Comparison of ENCODE assay signal across 10 mouse cellular contexts in genomic region chr7:4690951-4691653, GRCm38 (mm10). TPM values are rescaled to one million over a fixed set of nuclear protein-coding genes. Genes with fewer than 3 reads are reported as not detected.
DNase-seq lines count a peak whose midpoint lies in the region; ATAC-seq and TF ChIP-seq lines count a peak whose summit lies in the region.
"Had no signal": no experiment of that assay in that cellular context is flagged by ENCODE, and none has a peak within 500 bp of the region (broad histone marks: within the 10 kb centered on the region; RNA-seq: fewer than 3 reads in every experiment).

No protein-coding gene starts in this region.

- intact Hi-C loops in gastrocnemius, adult 2 months (cut with DNase I), result no loop called here

- peak; percentile 32 for ATAC-seq in embryonic facial prominence, embryonic 11.5 days (replicated peaks; ENCODE audit: insufficient number of reproducible peaks, low FRiP score, low TSS enrichment, low read depth)
- peak; percentile 73 for ATAC-seq in intestine, embryonic 15.5 days
- peak; percentile 75 for ATAC-seq in neural tube, embryonic 11.5 days (ENCODE audit: insufficient read depth, low FRiP score, low TSS enrichment)

- H3K79me3 ChIP-seq in C2C12 (ENCODE audit: low read depth), result no peaks in the 10 kb centered on the region

- no peaks in the 10 kb centered on the region for H3K79me2 ChIP-seq in C2C12 (ENCODE audit: control insufficient read depth, insufficient read depth)

- WGBS in embryonic facial prominence, embryonic 11.5 days, result 7% methylated on average over 18 of the region's 35 CpGs
- WGBS in intestine, embryonic 15.5 days, result 6% methylated on average over 24 of the region's 35 CpGs
- WGBS in neural tube, embryonic 11.5 days, result 8% methylated on average over 19 of the region's 35 CpGs

- peak overlapping the region; percentile 100 for H3K9ac ChIP-seq in embryonic facial prominence, embryonic 11.5 days (replicated peaks; ENCODE audit: low read length)
- H3K9ac ChIP-seq in intestine, embryonic 15.5 days, result peak overlapping the region; percentile 85
- H3K9ac ChIP-seq in neural tube, embryonic 11.5 days (ENCODE audit: low read length), result peak overlapping the region; percentile 100

- H3K4me2 ChIP-seq in embryonic facial prominence, embryonic 11.5 days (ENCODE audit: low read depth, low read length), result peak overlapping the region; percentile 94
- H3K4me2 ChIP-seq in intestine, embryonic 15.5 days (replicated peaks), result peak overlapping the region; percentile 91
- peak overlapping the region; percentile 83 for H3K4me2 ChIP-seq in neural tube, embryonic 11.5 days (ENCODE audit: low read depth)

- H3K36me3 ChIP-seq in C2C12 (ENCODE audit: control insufficient read depth, insufficient read depth), result peaks cover 4% of the 10 kb centered on the region
- no peaks in the 10 kb centered on the region; the same call in 1 of the 2 replicates for H3K36me3 ChIP-seq in embryonic facial prominence, embryonic 11.5 days (replicated peaks; ENCODE audit: control insufficient read depth, insufficient read depth, low read depth, low read length)
- peaks cover 5% of the 10 kb centered on the region; the same call in 1 of the 2 replicates for H3K36me3 ChIP-seq in intestine, embryonic 15.5 days
- H3K36me3 ChIP-seq in neural tube, embryonic 11.5 days (ENCODE audit: control insufficient read depth, insufficient read depth, low read length), result peaks cover 8% of the 10 kb centered on the region

- H3ac ChIP-seq in C2C12 (ENCODE audit: control insufficient read depth, insufficient read length, low read depth), result peak overlapping the region; percentile 65

- H3K27me3 ChIP-seq in C2C12 (ENCODE audit: control insufficient read depth, insufficient read depth, insufficient read length), result no peaks in the 10 kb centered on the region
- no peaks in the 10 kb centered on the region for H3K27me3 ChIP-seq in embryonic facial prominence, embryonic 11.5 days (ENCODE audit: control insufficient read depth, insufficient read depth, low read length)
- no peaks in the 10 kb centered on the region for H3K27me3 ChIP-seq in intestine, embryonic 15.5 days (replicated peaks)
- H3K27me3 ChIP-seq in neural tube, embryonic 11.5 days (ENCODE audit: control insufficient read depth, insufficient read depth, low read length), result no peaks in the 10 kb centered on the region

- peak overlapping the region; percentile 76 for H3K4me3 ChIP-seq in gastrocnemius, adult 2 months
- peak overlapping the region; percentile 37 for H3K4me3 ChIP-seq in C2C12 (ENCODE audit: insufficient read depth, poor library complexity, severe bottlenecking)
- H3K4me3 ChIP-seq in embryonic facial prominence, embryonic 11.5 days (ENCODE audit: low read depth, low read length), result peak overlapping the region; percentile 94
- H3K4me3 ChIP-seq in intestine, embryonic 15.5 days (replicated peaks), result peak overlapping the region; percentile 70
- peak overlapping the region; percentile 99 for H3K4me3 ChIP-seq in neural tube, embryonic 11.5 days (ENCODE audit: low read depth, low read length)
- H3K4me3 ChIP-seq: erythroblast, embryonic 14.5 days had no signal

- H3K4me1 ChIP-seq in embryonic facial prominence, embryonic 11.5 days (ENCODE audit: control insufficient read depth, insufficient read depth, low read length), result no peaks in the 10 kb centered on the region
- H3K4me1 ChIP-seq in intestine, embryonic 15.5 days (replicated peaks), result peaks cover 4% of the 10 kb centered on the region; the same call in 1 of the 2 replicates
- H3K4me1 ChIP-seq in neural tube, embryonic 11.5 days (ENCODE audit: control insufficient read depth, insufficient read depth, low read length), result peaks cover 3% of the 10 kb centered on the region; the same call in 1 of the 2 replicates

- no peaks in the 10 kb centered on the region for H3K9me3 ChIP-seq in embryonic facial prominence, embryonic 11.5 days (replicated peaks; ENCODE audit: control insufficient read depth, low read length)
- H3K9me3 ChIP-seq in intestine, embryonic 15.5 days, result no peaks in the 10 kb centered on the region
- H3K9me3 ChIP-seq in neural tube, embryonic 11.5 days (ENCODE audit: control insufficient read depth, low read length), result no peaks in the 10 kb centered on the region

- peak overlapping the region; percentile 74 for H3K27ac ChIP-seq in gastrocnemius, adult 2 months
- peak overlapping the region; percentile 93 for H3K27ac ChIP-seq in embryonic facial prominence, embryonic 11.5 days (replicated peaks; ENCODE audit: low read depth, low read length)
- H3K27ac ChIP-seq in intestine, embryonic 15.5 days, result peak overlapping the region; percentile 81
- H3K27ac ChIP-seq in neural tube, embryonic 11.5 days (ENCODE audit: low read depth, low read length), result peak overlapping the region; percentile 95

- peak; percentile 16 for DNase-seq in gastrocnemius, adult 2 months
- no peak for DNase-seq in gastrocnemius, adult 18-20 months (ENCODE audit: low spot score)
- peak; percentile 29 for DNase-seq in embryonic facial prominence, embryonic 11.5 days (ENCODE audit: low spot score)
- peak; percentile 36 for DNase-seq in neural tube, embryonic 11.5 days (ENCODE audit: low spot score)
- no peak for DNase-seq in MN1 (ENCODE audit: low spot score)
- DNase-seq in spleen, postnatal 10 days (ENCODE audit: low spot score in 2 of 2), result no peak

- no peak for TF ChIP-seq CTCF in gastrocnemius, adult 2 months (IDR thresholded peaks at IDR 0.05)
- TF ChIP-seq CTCF in C2C12 (IDR thresholded peaks at IDR 0.05; ENCODE audit: control insufficient read depth, insufficient read depth, insufficient read length), result no peak

TF ChIP-seq in C2C12, 6 proteins besides CTCF, POLR2A, EP300 and RAD21:
- TF ChIP-seq MAX (IDR thresholded peaks at IDR 0.05) (no peak), MYOG (IDR thresholded peaks at IDR 0.05; ENCODE audit: control insufficient read depth, extremely low read depth, insufficient read length) (no peak), CEBPB (IDR thresholded peaks at IDR 0.05; ENCODE audit: low read depth) (no peak), FOSL1 (IDR thresholded peaks at IDR 0.05; ENCODE audit: insufficient read depth, low read length, poor library complexity, severe bottlenecking) (no peak), MYOD1 (IDR thresholded peaks at IDR 0.05; ENCODE audit: control insufficient read depth, insufficient read length, low read depth) (no peak), USF1 (IDR thresholded peaks at IDR 0.05; ENCODE audit: low read depth) (no peak)

RNA-seq across cellular contexts. Expression of gene Brsk1, which starts 0.7 kb away (rescaled TPM):
- total RNA-seq in gastrocnemius, adult 2 months (2021), result under 1 TPM; 0.48 to 0.75 TPM
- total RNA-seq in gastrocnemius, adult 18-20 months (2021), result under 1 TPM; 0.50 to 0.64 TPM
- polyA plus RNA-seq in C2C12 (2012; fragmentation: generic; extraction: Trizol), result 15.3 TPM
- 2.1 and 2.3 TPM in 2 replicates for polyA plus RNA-seq in embryonic facial prominence, embryonic 11.5 days (2014; fragmentation: Nextera tagmentation; extraction: Ambion mirVana)
- polyA plus RNA-seq in intestine, embryonic 15.5 days (2015; fragmentation: Nextera tagmentation; extraction: Ambion mirVana), result 0.63 and 1.1 TPM in 2 replicates
- polyA plus RNA-seq in neural tube, embryonic 11.5 days (2014; fragmentation: Nextera tagmentation; extraction: Ambion mirVana), result 2.7 and 3.4 TPM in 2 replicates
- total RNA-seq: neutrophil, adult 5-6 weeks had no signal

RNA-seq across cellular contexts. Expression of gene Hspbp1, which starts 6.2 kb away (rescaled TPM):
- total RNA-seq in gastrocnemius, adult 2 months (2021), result 10 to 100 TPM; 23.4 to 29.8 TPM
- total RNA-seq in gastrocnemius, adult 18-20 months (2021), result 10 to 100 TPM; 22.1 to 23.9 TPM
- 110 TPM for polyA plus RNA-seq in C2C12 (2012; fragmentation: generic; extraction: Trizol)
- 102 and 104 TPM in 2 replicates for polyA plus RNA-seq in embryonic facial prominence, embryonic 11.5 days (2014; fragmentation: Nextera tagmentation; extraction: Ambion mirVana)
- 92.4 and 98.2 TPM in 2 replicates for polyA plus RNA-seq in intestine, embryonic 15.5 days (2015; fragmentation: Nextera tagmentation; extraction: Ambion mirVana)
- polyA plus RNA-seq in neural tube, embryonic 11.5 days (2014; fragmentation: Nextera tagmentation; extraction: Ambion mirVana), result 108 and 120 TPM in 2 replicates

RNA-seq across cellular contexts. Expression of gene Ppp6r1, which starts 32.3 kb away (rescaled TPM):
- 10 to 100 TPM; 45.0 to 51.2 TPM for total RNA-seq in gastrocnemius, adult 2 months (2021)
- 10 to 100 TPM; 45.8 to 46.6 TPM for total RNA-seq in gastrocnemius, adult 18-20 months (2021)
- 56.1 TPM for polyA plus RNA-seq in C2C12 (2012; fragmentation: generic; extraction: Trizol)
- polyA plus RNA-seq in embryonic facial prominence, embryonic 11.5 days (2014; fragmentation: Nextera tagmentation; extraction: Ambion mirVana), result 4.9 and 5.0 TPM in 2 replicates
- polyA plus RNA-seq in intestine, embryonic 15.5 days (2015; fragmentation: Nextera tagmentation; extraction: Ambion mirVana), result 8.1 and 9.0 TPM in 2 replicates
- 6.0 and 6.7 TPM in 2 replicates for polyA plus RNA-seq in neural tube, embryonic 11.5 days (2014; fragmentation: Nextera tagmentation; extraction: Ambion mirVana)

RNA-seq across cellular contexts. Expression of gene Tmem150b, which starts 33.9 kb away (rescaled TPM):
- under 1 TPM in 1 of 2 experiments, not detected in 1; 0.22 TPM for total RNA-seq in gastrocnemius, adult 2 months (2021)
- total RNA-seq in gastrocnemius, adult 18-20 months (2021), result not detected
- 0.07 TPM for polyA plus RNA-seq in C2C12 (2012; fragmentation: generic; extraction: Trizol)
- not detected in 2 replicates for polyA plus RNA-seq in embryonic facial prominence, embryonic 11.5 days (2014; fragmentation: Nextera tagmentation; extraction: Ambion mirVana)
- 2.2 and 3.6 TPM in 2 replicates for polyA plus RNA-seq in intestine, embryonic 15.5 days (2015; fragmentation: Nextera tagmentation; extraction: Ambion mirVana)
- 0.17 TPM in 1 of 2 replicates, not detected in the other for polyA plus RNA-seq in neural tube, embryonic 11.5 days (2014; fragmentation: Nextera tagmentation; extraction: Ambion mirVana)
- polyA plus RNA-seq: erythroblast, embryonic 14.5 days had no signal

RNA-seq across cellular contexts. Expression of gene Kmt5c, which starts 48.8 kb away (rescaled TPM):
- total RNA-seq in gastrocnemius, adult 2 months (2021), result 10 to 100 TPM in 1 of 2 experiments, 1 to 10 TPM in 1; 8.0 to 11.5 TPM
- total RNA-seq in gastrocnemius, adult 18-20 months (2021), result 1 to 10 TPM; 5.5 to 5.6 TPM
- 12.7 TPM for polyA plus RNA-seq in C2C12 (2012; fragmentation: generic; extraction: Trizol)
- 55.7 and 61.6 TPM in 2 replicates for polyA plus RNA-seq in embryonic facial prominence, embryonic 11.5 days (2014; fragmentation: Nextera tagmentation; extraction: Ambion mirVana)
- polyA plus RNA-seq in intestine, embryonic 15.5 days (2015; fragmentation: Nextera tagmentation; extraction: Ambion mirVana), result 63.7 and 66.8 TPM in 2 replicates
- polyA plus RNA-seq in neural tube, embryonic 11.5 days (2014; fragmentation: Nextera tagmentation; extraction: Ambion mirVana), result 80.6 and 87.0 TPM in 2 replicates

Comparison
In these comparisons a context has a peak if more than half of its experiments do, and no peak if none do; other contexts are left out.
1. DNase-seq: peak in gastrocnemius, adult 2 months (single experiment), embryonic facial prominence, embryonic 11.5 days (single experiment) and neural tube, embryonic 11.5 days (single experiment); none in gastrocnemius, adult 18-20 months (single experiment), MN1 (single experiment) and spleen, postnatal 10 days (0 of 2).
2. H3K4me3 ChIP-seq: peak in every context shown above with its lines; median percentile 99 in neural tube, embryonic 11.5 days; 94 in embryonic facial prominence, embryonic 11.5 days; 76 in gastrocnemius, adult 2 months; 70 in intestine, embryonic 15.5 days; 37 in C2C12.
3. Peak in every context shown above with its lines, with median percentiles within 50 percentile points of each other: H3K27ac ChIP-seq, ATAC-seq, H3K4me2 ChIP-seq and H3K9ac ChIP-seq.